Mouse (Mus musculus): ENCODE data around the gene Qsox1. TPM values are rescaled to one million over a fixed set of nuclear protein-coding genes. Genes with fewer than 3 reads are reported as not detected.

Qsox1 gene
- total and polyA plus RNA-seq, 2 experiments from 2014 or later = 22.4 to 35.7 TPM

DNA sequence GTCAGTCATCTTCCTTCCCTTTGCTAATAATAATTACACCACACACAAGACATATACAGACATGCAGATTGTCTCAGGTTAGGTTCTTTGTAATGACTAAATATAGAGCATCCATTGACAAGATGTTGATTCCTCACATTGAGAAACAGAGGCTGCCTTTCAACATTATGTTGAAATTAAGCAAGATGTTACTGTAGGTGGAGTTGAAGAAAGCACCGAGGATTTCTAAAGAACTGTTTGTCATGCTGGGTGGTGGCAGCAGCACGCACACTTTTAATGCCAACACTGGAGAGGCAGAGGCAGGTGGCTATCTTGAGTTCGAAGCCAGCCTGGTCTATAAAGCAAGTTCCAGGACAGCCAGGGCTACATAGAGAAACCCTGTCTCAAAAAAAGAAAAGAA lies 19.3 kb upstream of the Qsox1 start:
- H3K4me3 ChIP-seq (ENCODE audit: low read depth, low read length) = no peak overlapping the region
- no peak for TF ChIP-seq CTCF (IDR thresholded peaks at IDR 0.05; ENCODE audit: low read depth)
- ATAC-seq = no peak
- no peak for DNase-seq
- H3K9ac ChIP-seq = no peak overlapping the region
- no peak overlapping the region for H3K27ac ChIP-seq (ENCODE audit: low read depth, low read length)
- no peaks in the 10 kb centered on the region for H3K36me3 ChIP-seq (ENCODE audit: insufficient read depth)
- no peaks in the 10 kb centered on the region for H3K9me3 ChIP-seq (ENCODE audit: low read length)
- no peaks in the 10 kb centered on the region for H3K27me3 ChIP-seq (ENCODE audit: insufficient read depth, low read length)
- no peak overlapping the region for H3K4me2 ChIP-seq (ENCODE audit: low read depth)
- no peaks in the 10 kb centered on the region for H3K4me1 ChIP-seq (ENCODE audit: insufficient read depth)
- 82% methylated on average over 3 of the region's 3 CpGs for WGBS

DNA sequence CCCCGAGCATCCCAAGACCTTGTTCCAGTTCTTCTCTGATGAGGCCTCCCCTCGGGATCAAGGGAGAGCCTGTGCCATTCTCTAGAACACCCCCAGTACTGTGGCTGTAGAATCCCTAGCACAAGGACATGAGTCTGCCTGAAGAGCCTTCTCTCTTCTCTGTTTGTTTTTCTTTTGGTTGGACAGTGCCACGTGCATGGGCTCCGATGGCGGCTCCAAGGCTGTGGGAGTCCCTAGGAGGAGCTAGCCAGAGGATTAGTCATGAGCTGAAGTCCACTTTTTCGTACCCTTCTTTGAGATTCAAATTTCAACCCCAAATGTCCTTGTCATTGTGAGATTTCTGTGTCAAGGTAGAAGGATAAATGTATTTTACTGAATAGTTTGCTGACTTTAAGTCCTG lies 18.2 kb upstream of the Qsox1 start:
- Histone ChIP-seq H3K27ac (ENCODE audit: low read depth, low read length) (no peak overlapping the region), H3K4me2 (ENCODE audit: low read depth) (no peak overlapping the region), H3K4me3 (ENCODE audit: low read depth, low read length) (no peak overlapping the region), H3K27me3 (ENCODE audit: insufficient read depth, low read length) (no peaks in the 10 kb centered on the region), H3K9me3 (ENCODE audit: low read length) (no peaks in the 10 kb centered on the region), H3K4me1 (ENCODE audit: insufficient read depth) (no peaks in the 10 kb centered on the region), H3K36me3 (ENCODE audit: insufficient read depth) (no peaks in the 10 kb centered on the region), H3K9ac (no peak overlapping the region)
- WGBS = 66% methylated on average over 6 of the region's 6 CpGs
- no peak for TF ChIP-seq CTCF (IDR thresholded peaks at IDR 0.05; ENCODE audit: low read depth)
- no peak for ATAC-seq
- DNase-seq = no peak

DNA sequence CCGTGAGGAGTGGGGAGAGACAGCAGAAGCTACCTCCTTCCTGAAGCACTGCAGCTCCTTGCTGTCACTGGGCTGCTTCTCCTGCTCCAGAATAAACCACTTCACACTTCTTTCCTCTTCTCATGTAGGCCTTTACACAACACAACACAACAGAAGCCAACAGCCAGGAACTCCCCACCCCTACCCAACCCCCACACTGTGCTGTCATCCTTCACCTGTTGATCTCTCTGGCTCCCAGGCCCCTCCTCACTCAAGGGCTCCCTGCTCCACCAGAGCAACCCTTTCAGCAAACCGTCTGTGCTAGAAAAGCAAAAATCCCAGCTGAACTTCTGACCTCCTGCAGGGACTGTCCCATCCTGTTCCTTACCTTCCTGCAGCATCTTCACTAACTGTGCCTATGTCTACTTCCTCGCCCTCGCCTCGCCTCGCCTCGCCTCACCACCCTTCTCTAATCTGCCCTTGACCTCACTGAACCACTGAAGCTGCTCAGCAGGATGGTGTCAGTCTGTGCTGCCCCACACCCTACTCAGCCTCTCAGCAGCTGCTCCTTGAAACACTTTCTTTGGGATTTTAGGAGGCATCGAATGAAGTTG lies 15.1 kb upstream of the Qsox1 start:
- no peak for TF ChIP-seq CTCF (IDR thresholded peaks at IDR 0.05; ENCODE audit: low read depth)
- no peaks in the 10 kb centered on the region for H3K4me1 ChIP-seq (ENCODE audit: insufficient read depth)
- no peak overlapping the region for H3K27ac ChIP-seq (ENCODE audit: low read depth, low read length)

DNA sequence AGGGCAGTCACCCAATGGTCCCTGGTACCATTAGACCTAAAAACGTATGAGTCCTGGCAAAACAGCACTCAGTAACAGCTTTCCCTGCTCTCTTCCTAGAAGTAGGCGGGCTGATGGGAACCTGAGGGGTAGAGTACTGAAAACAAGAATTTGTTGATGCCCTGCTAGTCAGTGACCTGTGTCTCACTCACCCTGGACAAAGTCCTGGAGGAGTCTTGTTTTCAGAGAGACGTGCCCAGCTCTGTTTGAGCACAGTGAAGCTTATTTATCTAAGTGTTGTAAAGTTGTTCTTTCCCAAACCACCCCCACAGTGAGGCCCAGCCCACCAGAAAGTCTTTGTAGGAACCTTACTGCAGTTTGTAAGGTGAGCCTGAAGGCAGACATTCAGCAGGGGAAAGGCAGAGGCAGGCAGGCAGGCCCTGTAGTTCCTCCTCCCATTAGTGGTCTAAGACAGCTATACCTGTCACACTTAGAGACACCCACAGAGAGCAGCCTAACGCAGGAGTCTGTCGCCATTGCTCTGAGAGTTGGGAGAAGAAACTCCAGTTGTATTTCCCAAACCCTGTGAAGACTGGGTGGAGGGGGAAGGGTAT lies 14.2 kb upstream of the Qsox1 start:
- 62% methylated on average over 5 of the region's 5 CpGs for WGBS
- no peaks in the 10 kb centered on the region for H3K27me3 ChIP-seq (ENCODE audit: insufficient read depth, low read length)
- no peak overlapping the region for H3K9ac ChIP-seq
- no peak for TF ChIP-seq CTCF (IDR thresholded peaks at IDR 0.05; ENCODE audit: low read depth)
- H3K36me3 ChIP-seq (ENCODE audit: insufficient read depth) = no peaks in the 10 kb centered on the region
- no peak overlapping the region for H3K27ac ChIP-seq (ENCODE audit: low read depth, low read length)
- ATAC-seq (no peak), DNase-seq (no peak)
- peaks cover 2% of the 10 kb centered on the region; the same call in 1 of the 2 replicates for H3K9me3 ChIP-seq (ENCODE audit: low read length)
- no peak overlapping the region for H3K4me2 ChIP-seq (ENCODE audit: low read depth)
- no peaks in the 10 kb centered on the region for H3K4me1 ChIP-seq (ENCODE audit: insufficient read depth)
- no peak overlapping the region for H3K4me3 ChIP-seq (ENCODE audit: low read depth, low read length)

More for the DNA sequence above, 15.1 kb upstream of the Qsox1 start:
- no peaks in the 10 kb centered on the region for H3K27me3 ChIP-seq (ENCODE audit: insufficient read depth, low read length)
- no peak for ATAC-seq
- H3K4me2 ChIP-seq (ENCODE audit: low read depth) = no peak overlapping the region
- no peak for DNase-seq
- 70% methylated on average over 8 of the region's 8 CpGs for WGBS
- H3K36me3 ChIP-seq (ENCODE audit: insufficient read depth) = no peaks in the 10 kb centered on the region
- no peak overlapping the region for H3K9ac ChIP-seq
- no peak overlapping the region for H3K4me3 ChIP-seq (ENCODE audit: low read depth, low read length)
- no peaks in the 10 kb centered on the region for H3K9me3 ChIP-seq (ENCODE audit: low read length)

DNA sequence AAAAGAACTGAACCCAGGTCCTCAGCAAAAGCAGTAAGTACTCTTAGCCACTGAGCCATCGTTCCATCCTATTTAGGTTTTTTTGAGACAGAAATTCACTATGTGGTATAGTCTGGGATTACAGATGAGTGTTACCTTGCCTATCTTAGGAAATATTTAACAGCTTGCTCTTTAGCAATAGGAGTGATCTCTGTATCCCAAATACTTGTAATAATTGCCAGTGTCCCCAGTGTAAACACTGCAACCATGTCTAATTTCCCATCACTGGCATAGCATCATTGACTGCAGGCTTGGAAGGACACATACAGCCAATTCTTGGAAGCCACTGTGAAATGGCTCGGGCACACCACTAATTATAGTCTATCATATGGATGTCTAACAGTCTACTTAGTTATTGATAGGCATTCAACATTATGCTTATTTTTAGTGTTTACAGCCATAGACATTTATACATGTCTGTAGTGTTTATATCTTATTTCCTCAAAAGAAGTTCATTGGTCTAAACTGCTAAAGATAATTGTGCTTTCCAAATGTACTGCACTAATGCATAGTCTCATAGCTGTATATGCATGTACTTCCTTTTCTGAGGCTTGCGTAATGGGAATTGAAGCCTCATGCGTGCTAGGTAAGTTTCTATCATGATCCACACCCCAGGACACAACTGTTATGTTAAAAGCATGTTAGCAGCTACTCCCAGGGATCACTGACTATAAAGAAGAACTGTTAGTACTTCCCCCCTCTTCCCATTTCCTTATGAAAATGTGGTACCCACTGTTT lies 13.4 kb upstream of the Qsox1 start:
- ATAC-seq = no peak
- WGBS = 88% methylated on average over 4 of the region's 4 CpGs

DNA sequence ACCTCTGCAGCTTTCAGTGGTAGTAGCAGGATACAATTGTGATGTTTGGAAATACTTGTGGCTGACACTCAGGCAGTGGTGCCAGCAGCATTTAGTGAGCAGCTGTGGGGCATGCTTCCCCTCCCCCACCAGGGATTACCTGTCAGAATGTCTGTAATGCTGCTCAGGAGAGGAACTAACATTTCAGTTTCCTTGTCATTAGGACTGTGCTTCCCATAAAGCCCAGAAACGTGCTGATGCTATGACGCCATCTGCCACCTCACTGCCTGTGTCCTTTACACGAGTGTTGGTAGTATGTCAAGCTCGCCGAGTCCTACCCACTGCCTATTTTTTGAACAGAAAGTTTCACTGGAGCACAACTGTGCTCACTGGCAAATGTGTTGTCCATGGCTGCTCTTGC lies 8.0 kb upstream of the Qsox1 start:
- 83% methylated on average over 5 of the region's 5 CpGs for WGBS
- no peak for TF ChIP-seq CTCF (IDR thresholded peaks at IDR 0.05; ENCODE audit: low read depth)

More for the DNA sequence above, 13.4 kb upstream of the Qsox1 start:
- H3K9ac ChIP-seq = no peak overlapping the region
- no peaks in the 10 kb centered on the region for H3K27me3 ChIP-seq (ENCODE audit: insufficient read depth, low read length)
- H3K4me3 ChIP-seq (ENCODE audit: low read depth, low read length) = no peak overlapping the region
- H3K27ac ChIP-seq (ENCODE audit: low read depth, low read length) = no peak overlapping the region
- H3K4me2 ChIP-seq (ENCODE audit: low read depth) = no peak overlapping the region
- H3K36me3 ChIP-seq (ENCODE audit: insufficient read depth) = no peaks in the 10 kb centered on the region
- TF ChIP-seq CTCF (IDR thresholded peaks at IDR 0.05; ENCODE audit: low read depth) = no peak
- no peak for DNase-seq
- no peaks in the 10 kb centered on the region for H3K4me1 ChIP-seq (ENCODE audit: insufficient read depth)
- H3K9me3 ChIP-seq (ENCODE audit: low read length) = peaks cover 3% of the 10 kb centered on the region; the same call in 1 of the 2 replicates

DNA sequence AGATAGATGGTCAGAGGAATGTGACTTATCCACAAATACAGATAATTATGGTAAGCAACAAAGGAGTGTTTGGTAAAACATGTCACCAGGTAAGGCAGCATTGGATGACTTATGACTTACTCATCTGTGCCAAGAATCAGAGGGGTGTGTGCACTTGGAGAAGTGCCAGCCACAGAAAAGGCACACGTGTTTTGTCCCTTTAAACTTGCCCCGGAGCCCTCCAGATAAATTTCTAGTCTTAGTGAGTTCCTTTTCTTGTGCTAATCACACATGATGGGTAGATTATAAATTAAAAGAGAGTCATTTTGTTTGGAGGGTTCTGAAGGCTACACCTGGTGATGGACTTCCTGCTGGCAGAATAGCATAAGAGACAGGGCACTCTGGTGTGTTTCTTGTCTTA lies 3.5 kb upstream of the Qsox1 start:
- DNase-seq (no peak), ATAC-seq (no peak)
- Histone ChIP-seq H3K4me1 (ENCODE audit: insufficient read depth) (peaks cover 6% of the 10 kb centered on the region; the same call in 1 of the 2 replicates), H3K4me3 (ENCODE audit: low read depth, low read length) (no peak overlapping the region), H3K9ac (no peak overlapping the region), H3K4me2 (ENCODE audit: low read depth) (no peak overlapping the region), H3K27ac (ENCODE audit: low read depth, low read length) (no peak overlapping the region), H3K9me3 (ENCODE audit: low read length) (no peaks in the 10 kb centered on the region), H3K27me3 (ENCODE audit: insufficient read depth, low read length) (no peaks in the 10 kb centered on the region), H3K36me3 (ENCODE audit: insufficient read depth) (no peaks in the 10 kb centered on the region)
- no peak for TF ChIP-seq CTCF (IDR thresholded peaks at IDR 0.05; ENCODE audit: low read depth)
- WGBS = 42% methylated on average over 2 of the region's 2 CpGs

More for the DNA sequence above, 8.0 kb upstream of the Qsox1 start:
- Histone ChIP-seq H3K9ac (no peak overlapping the region), H3K4me1 (ENCODE audit: insufficient read depth) (no peaks in the 10 kb centered on the region), H3K27me3 (ENCODE audit: insufficient read depth, low read length) (no peaks in the 10 kb centered on the region), H3K4me3 (ENCODE audit: low read depth, low read length) (no peak overlapping the region), H3K4me2 (ENCODE audit: low read depth) (no peak overlapping the region), H3K9me3 (ENCODE audit: low read length) (peaks cover 3% of the 10 kb centered on the region; the same call in 1 of the 2 replicates), H3K36me3 (ENCODE audit: insufficient read depth) (no peaks in the 10 kb centered on the region), H3K27ac (ENCODE audit: low read depth, low read length) (no peak overlapping the region)
- no peak for DNase-seq
- ATAC-seq = no peak
